Mouse (Mus musculus) kidney, postnatal 0 days (tissue): ENCODE data around the gene Cyp2j6. TPM values are rescaled to one million over a fixed set of nuclear protein-coding genes. Genes with fewer than 3 reads are reported as not detected.

Experiments used
- ATAC-seq: fragments of 200-750 bp; cut with Nextera tagmentation; replicated peaks from 2 replicates; pipeline ENCODE4 v1.8.0; 2017; ENCODE audit warnings: low read depth, moderate number of reproducible peaks, moderate TSS enrichment, moderate library complexity; ENCODE audit not compliant: low FRiP score
- DNase-seq: peaks from one replicate; pipeline ENCODE4 v3.0.0-alpha.2; 2016; ENCODE audit warnings: low spot score
- H3K27ac ChIP-seq: fragments of 300-500 bp; sonication (generic); 2 replicates; pipeline ENCODE4 v1.5.1; 2014; ENCODE audit warnings: mild to moderate bottlenecking
- H3K27me3 ChIP-seq: fragments of 300-500 bp; sonication (generic); 2 replicates; pipeline ENCODE4 v1.6.1; 2014; ENCODE audit warnings: low read length, mixed read lengths; ENCODE audit not compliant: insufficient read depth
- H3K36me3 ChIP-seq: fragments of 300-500 bp; sonication (generic); 2 replicates; pipeline ENCODE4 v1.6.1; 2014; ENCODE audit warnings: low read length, mixed read lengths; ENCODE audit not compliant: insufficient read depth
- H3K4me1 ChIP-seq: fragments of 300-500 bp; sonication (generic); replicated peaks from 2 replicates; pipeline ENCODE4 v1.6.1; 2014; ENCODE audit warnings: antibody characterized with exemption, low read length, mixed read lengths; ENCODE audit not compliant: insufficient read depth
- H3K4me2 ChIP-seq: fragments of 300-500 bp; sonication (generic); 2 replicates; pipeline ENCODE4 v1.6.1; 2014; ENCODE audit warnings: mild to moderate bottlenecking, low read length, moderate library complexity, mixed read lengths
- H3K4me3 ChIP-seq: fragments of 300-500 bp; sonication (generic); replicated peaks from 2 replicates; pipeline ENCODE4 v1.5.1; 2014; ENCODE audit warnings: low read depth, low read length
- H3K9ac ChIP-seq: fragments of 300-500 bp; sonication (generic); 2 replicates; pipeline ENCODE4 v1.6.1; 2014; ENCODE audit warnings: low read depth, low read length
- H3K9me3 ChIP-seq: fragments of 300-500 bp; sonication (generic); replicated peaks from 2 replicates; pipeline ENCODE4 v1.6.1; 2016; ENCODE audit warnings: low read length, inconsistent platforms, mixed read lengths
- CTCF ChIP-seq: IDR thresholded peaks from 2 replicates; pipeline ENCODE4 v1.5.1; 2016; ENCODE audit warnings: antibody characterized with exemption, low read depth, mild to moderate bottlenecking, moderate library complexity
- WGBS: fragments of 180-500 bp; shearing (Covaris S2); extraction: QIAGEN DNeasy Blood & Tissue Kit; methylation state at CpG from one replicate; pipeline ENCODE4 v1.1.7; 2014; 5-methylcytosine and 5-hydroxymethylcytosine counted together
- polyA plus RNA-seq: library from polyadenylated mRNA; unstranded; fragments of >200 nt; fragmentation: Nextera tagmentation; extraction: Ambion mirVana; gene quantifications from 2 replicates; pipeline ENCODE4 v1.2.1, GENCODE M21; 2015

Gene Cyp2j6
- polyA plus RNA-seq, 1 experiment from 2014 or later = 33.4 TPM

- H3K27ac ChIP-seq = no peak overlapping the region
- ATAC-seq (no peak), DNase-seq (no peak)
- TF ChIP-seq CTCF = no peak
- H3K27me3 ChIP-seq = no peaks in the 10 kb centered on the region
- H3K36me3 ChIP-seq = 0 out of 2 replicates have a peak, but pooled peaks cover 7% of the 10 kb centered on the region
- H3K4me1 ChIP-seq = no peaks in the 10 kb centered on the region
- 69% methylated on average over 2 of the region's 2 CpGs for WGBS
- H3K4me3 ChIP-seq = no peak overlapping the region
- no peak overlapping the region for H3K9ac ChIP-seq
- no peaks in the 10 kb centered on the region for H3K9me3 ChIP-seq
- H3K4me2 ChIP-seq = no peak overlapping the region
Observed at GRCm38 (mm10) chr4:96522256-96522655, 31.2 kb downstream of the Cyp2j6 start.

GRCm38 (mm10) chr4:96510083-96510482, 43.4 kb downstream of the Cyp2j6 start:
- no peaks in the 10 kb centered on the region for H3K36me3 ChIP-seq
- H3K27ac ChIP-seq = no peak overlapping the region
- TF ChIP-seq CTCF = no peak
- H3K27me3 ChIP-seq = no peaks in the 10 kb centered on the region
- H3K4me2 ChIP-seq = no peak overlapping the region
- DNase-seq (no peak), ATAC-seq (no peak)
- H3K4me1 ChIP-seq = no peaks in the 10 kb centered on the region
- no peak overlapping the region for H3K9ac ChIP-seq
- no peak overlapping the region for H3K4me3 ChIP-seq
- WGBS = 78% methylated on average over 3 of the region's 3 CpGs
- H3K9me3 ChIP-seq = no peaks in the 10 kb centered on the region

GRCm38 (mm10) chr4:96507286-96507685, 46.2 kb downstream of the Cyp2j6 start, which contains the start of gene Cyp2j8:
TSS of gene Cyp2j8 (minus strand) at chr4:96507386.
- Histone ChIP-seq H3K9me3 (no peaks in the 10 kb centered on the region), H3K9ac (no peak within 1 kb of the TSS), H3K4me3 (no peak within 1 kb of the TSS), H3K27ac (no peak within 1 kb of the TSS), H3K36me3 (no peaks in the 10 kb centered on the region), H3K4me1 (no peaks in the 10 kb centered on the region), H3K27me3 (no peaks in the 10 kb centered on the region), H3K4me2 (no peak within 1 kb of the TSS)
- TF ChIP-seq CTCF = no peak
- DNase-seq = no peak
- 81% methylated on average over 1 of the region's 1 CpGs for WGBS
- ATAC-seq = no peak

Other genes with a start within 250 kb of the Cyp2j6 start
- 17.1 and 19.2 TPM in 2 replicates for gene Cyp2j11, start 205.0 kb downstream of the Cyp2j6 start, polyA plus RNA-seq
- 0.12 and 0.14 TPM in 2 replicates for gene Cyp2j8, start 46.3 kb downstream of the Cyp2j6 start, polyA plus RNA-seq
- 8.9 and 10.1 TPM in 2 replicates for gene Cyp2j9, start 37.9 kb upstream of the Cyp2j6 start, polyA plus RNA-seq
- 72.7 and 90.7 TPM in 2 replicates for gene Cyp2j5, start 110.5 kb upstream of the Cyp2j6 start, polyA plus RNA-seq
- not detected in 2 replicates for gene Gm12695, start 231.5 kb upstream of the Cyp2j6 start, polyA plus RNA-seq